Mouse (Mus musculus) gastrocnemius, postnatal 25 days (tissue): Measurements from ENCODE around the gene Gm27021. TPM values are rescaled to one million over a fixed set of nuclear protein-coding genes. Genes with fewer than 3 reads are reported as not detected.
"Not testable (repeated sequence)": the region's sequence is repeated elsewhere in the genome, so short reads cannot be mapped to it uniquely, and the experiment has no call there.

Source experiments
- DNase-seq: peaks from one replicate; pipeline ENCODE4 v3.0.0; 2022
- total RNA-seq, 2 experiments: library from RNA; stranded (reverse); gene quantifications; 1 replicate in 1 of 2; 2 replicates in 1 of 2; pipeline ENCODE4 v1.2.3; 2021

Gm27021 gene
- total RNA-seq, 2 experiments from 2014 or later = not detected

- DNase-seq = no peak
These were observed 17.7 kb upstream of the Gm27021 start for GRCm38 (mm10) chr8:120685591-120685990.

- peak; percentile 60 for DNase-seq
These were observed 17.2 kb upstream of the Gm27021 start for GRCm38 (mm10) chr8:120685097-120685496.

- no peak for DNase-seq
These were observed 16.2 kb upstream of the Gm27021 start for GRCm38 (mm10) chr8:120684082-120684481.

- peak; percentile 60 for DNase-seq
These were observed 15.7 kb upstream of the Gm27021 start for GRCm38 (mm10) chr8:120683602-120684001.

- DNase-seq = peak; percentile 42
These were observed 13.2 kb upstream of the Gm27021 start for GRCm38 (mm10) chr8:120681113-120681512.

GRCm38 (mm10) chr8:120680405-120680804 lies 12.5 kb upstream of the Gm27021 start:
- DNase-seq = not testable (repeated sequence)

- DNase-seq = no peak
These were observed 11.9 kb upstream of the Gm27021 start for GRCm38 (mm10) chr8:120679629-120680387.

- peak; percentile 70 for DNase-seq
These were observed 10.6 kb upstream of the Gm27021 start for GRCm38 (mm10) chr8:120678447-120678846.

- DNase-seq = no peak
These were observed 7.8 kb upstream of the Gm27021 start for GRCm38 (mm10) chr8:120675718-120676117.

GRCm38 (mm10) chr8:120673298-120673697 lies 5.4 kb upstream of the Gm27021 start:
- DNase-seq = no peak

GRCm38 (mm10) chr8:120672626-120673229 lies 4.8 kb upstream of the Gm27021 start:
- no peak for DNase-seq

- no peak for DNase-seq
These were observed 3.9 kb upstream of the Gm27021 start for GRCm38 (mm10) chr8:120671775-120672174.

- no peak for DNase-seq
These were observed 561 bp upstream of the Gm27021 start, which contains the start of gene Emc8 for GRCm38 (mm10) chr8:120668374-120668905. Emc8 (minus strand) TSS chr8:120668573.

GRCm38 (mm10) chr8:120666807-120667470 lies 940 bp downstream of the Gm27021 start:
- DNase-seq = no peak

GRCm38 (mm10) chr8:120665726-120666455 lies 2.0 kb downstream of the Gm27021 start:
- DNase-seq = no peak

GRCm38 (mm10) chr8:120664566-120664965 lies 3.3 kb downstream of the Gm27021 start:
- DNase-seq = no peak

GRCm38 (mm10) chr8:120657415-120657814 lies 10.5 kb downstream of the Gm27021 start:
- DNase-seq = no peak

GRCm38 (mm10) chr8:120656322-120657052 lies 11.4 kb downstream of the Gm27021 start:
- no peak for DNase-seq

- DNase-seq = no peak
These were observed 20.3 kb downstream of the Gm27021 start, which contains the start of gene 1190005I06Rik for GRCm38 (mm10) chr8:120647532-120647931. 1190005I06Rik (minus strand) TSS chr8:120647632.

GRCm38 (mm10) chr8:120644663-120645062 lies 23.2 kb downstream of the Gm27021 start:
- peak; percentile 38 for DNase-seq

GRCm38 (mm10) chr8:120642031-120642662 lies 25.7 kb downstream of the Gm27021 start:
- peak; percentile 33 for DNase-seq
